Mouse (Mus musculus): ENCODE results near the gene Exoc6.

GRCm38 (mm10) chr19:37574802-37575201 is 24.6 kb downstream of the Exoc6 start:
- no peak for TF ChIP-seq POLR2A (IDR thresholded peaks at IDR 0.05; ENCODE audit: extremely low read depth, insufficient read depth, low read length)
- TF ChIP-seq CTCF (IDR thresholded peaks at IDR 0.05; ENCODE audit: extremely low read depth, insufficient read depth, low read length) = no peak

Data from cortical plate, adult 2 months (tissue).